Mouse (Mus musculus): Measurements from ENCODE around the gene Igf2bp2. TPM values are rescaled to one million over a fixed set of nuclear protein-coding genes. Genes with fewer than 3 reads are reported as not detected.

The Igf2bp2 gene
- total and polyA plus RNA-seq, 3 experiments = 0.43 to 1.5 (median 0.51) TPM

GRCm38 (mm10) chr16:22150421-22150820 lies 12.7 kb downstream of the Igf2bp2 start:
- H3K79me2 ChIP-seq (replicated peaks; ENCODE audit: control insufficient read depth, extremely low read depth, insufficient read depth, poor library complexity, severe bottlenecking) = no peaks in the 10 kb centered on the region
- H3K27ac ChIP-seq (ENCODE audit: insufficient read depth, low read depth) = no peak overlapping the region
- dilution Hi-C loops (cut with MboI; ENCODE audit: extremely low pct_ligation_motif_present, extremely low pct_unique_long_range_greater_than_20kb, low sequenced_read_pairs) (no loop called here), in situ Hi-C loops (cut with MboI; ENCODE audit: low pct_ligation_motif_present, low pct_unique_long_range_greater_than_20kb, low sequenced_read_pairs) (no loop called here)
- TF ChIP-seq JUN (IDR thresholded peaks at IDR 0.05; ENCODE audit: insufficient read depth, low read depth, low read length) (no peak), NRF1 (IDR thresholded peaks at IDR 0.05; ENCODE audit: low read depth, low read length) (no peak), UBTF (IDR thresholded peaks at IDR 0.05; ENCODE audit: low read depth, low read length) (no peak), EP300 (IDR thresholded peaks at IDR 0.05; ENCODE audit: low read length) (no peak), POLR2AphosphoS2 (IDR thresholded peaks at IDR 0.05; ENCODE audit: low read depth, low read length) (no peak), POLR2A (IDR thresholded peaks at IDR 0.05; ENCODE audit: low read depth, low read length) (no peak), USF1 (IDR thresholded peaks at IDR 0.05; ENCODE audit: low read depth, low read length) (no peak), SMC3 (IDR thresholded peaks at IDR 0.05; ENCODE audit: low read depth, low read length) (no peak), JUND (conservative IDR thresholded peaks at IDR 0.05; ENCODE audit: low read depth, low read length) (no peak), BHLHE40 (IDR thresholded peaks at IDR 0.05; ENCODE audit: low read depth, low read length) (no peak), IRF4 (IDR thresholded peaks at IDR 0.05; ENCODE audit: low read depth, low read length) (no peak), NELFE (IDR thresholded peaks at IDR 0.05; ENCODE audit: low read depth, low read length) (no peak), MEF2A (IDR thresholded peaks at IDR 0.05; ENCODE audit: borderline replicate concordance, low read depth, low read length) (no peak), CHD2 (IDR thresholded peaks at IDR 0.05; ENCODE audit: low read length) (no peak), TBP (conservative IDR thresholded peaks at IDR 0.05; ENCODE audit: low read depth, low read length) (no peak), RAD21 (IDR thresholded peaks at IDR 0.05; ENCODE audit: low read depth, low read length) (no peak)
- H3K27me3 ChIP-seq (replicated peaks) = no peaks in the 10 kb centered on the region
- H3K4me2 ChIP-seq (ENCODE audit: insufficient read depth, low read depth, poor library complexity, severe bottlenecking) = peak overlapping the region; percentile 67
- DNase-seq (ENCODE audit: extremely low read depth) = no peak
- H3K4me1 ChIP-seq (ENCODE audit: control insufficient read depth in 1 of 2, insufficient read depth in 2 of 2) = peaks cover 5 to 12% of the 10 kb centered on the region in 2 experiments
- no peaks in the 10 kb centered on the region for H3K36me3 ChIP-seq (replicated peaks in 1 of 2; ENCODE audit: control insufficient read depth in 1 of 2, insufficient read depth in 1 of 2, low read length in 1 of 2)
- H3K9me3 ChIP-seq (replicated peaks; ENCODE audit: low read length) = no peaks in the 10 kb centered on the region
- no peak overlapping the region for H3K9ac ChIP-seq (ENCODE audit: insufficient read depth, low read depth)
- H3K4me3 ChIP-seq (replicated peaks in 1 of 3; ENCODE audit: low read depth in 2 of 3, low read length in 2 of 3, poor library complexity in 1 of 3) = no peak overlapping the region

- in situ Hi-C loops (cut with MboI; ENCODE audit: low pct_ligation_motif_present, low pct_unique_long_range_greater_than_20kb, low sequenced_read_pairs) = no loop called here
- Histone ChIP-seq H3K36me3 (replicated peaks in 1 of 2; ENCODE audit: control insufficient read depth in 1 of 2, insufficient read depth in 1 of 2, low read length in 1 of 2) (no peaks in the 10 kb centered on the region), H3K4me1 (ENCODE audit: control insufficient read depth in 1 of 2, insufficient read depth in 2 of 2) (peaks cover 5 to 12% of the 10 kb centered on the region in 2 experiments), H3K9me3 (replicated peaks; ENCODE audit: low read length) (no peaks in the 10 kb centered on the region), H3K4me2 (ENCODE audit: insufficient read depth, low read depth, poor library complexity, severe bottlenecking) (peak overlapping the region; percentile 67), H3K4me3 (replicated peaks in 1 of 3; ENCODE audit: low read depth in 2 of 3, low read length in 2 of 3, poor library complexity in 1 of 3) (no peak overlapping the region), H3K27me3 (replicated peaks) (no peaks in the 10 kb centered on the region), H3K9ac (ENCODE audit: insufficient read depth, low read depth) (no peak overlapping the region), H3K79me2 (replicated peaks; ENCODE audit: control insufficient read depth, extremely low read depth, insufficient read depth, poor library complexity, severe bottlenecking) (no peaks in the 10 kb centered on the region), H3K27ac (ENCODE audit: insufficient read depth, low read depth) (no peak overlapping the region)
- TF ChIP-seq HCFC1 (IDR thresholded peaks at IDR 0.05; ENCODE audit: low read depth, low read length) (no peak), CTCF (conservative IDR thresholded peaks at IDR 0.05 in 1 of 2, IDR thresholded peaks at IDR 0.05 in 1 of 2; ENCODE audit: low read depth in 2 of 2, low read length in 2 of 2) (no peak), MYC (IDR thresholded peaks at IDR 0.05; ENCODE audit: low read depth, low read length) (no peak), RAD21 (IDR thresholded peaks at IDR 0.05; ENCODE audit: low read depth, low read length) (no peak), POLR2AphosphoS2 (IDR thresholded peaks at IDR 0.05; ENCODE audit: low read depth, low read length) (no peak), EP300 (IDR thresholded peaks at IDR 0.05; ENCODE audit: low read length) (no peak), MAZ (IDR thresholded peaks at IDR 0.05; ENCODE audit: low read depth, low read length) (no peak), MXI1 (IDR thresholded peaks at IDR 0.05; ENCODE audit: low read depth, low read length) (no peak), POLR2A (IDR thresholded peaks at IDR 0.05; ENCODE audit: low read depth, low read length) (no peak), TBP (conservative IDR thresholded peaks at IDR 0.05; ENCODE audit: low read depth, low read length) (no peak), SMC3 (IDR thresholded peaks at IDR 0.05; ENCODE audit: low read depth, low read length) (no peak), USF2 (conservative IDR thresholded peaks at IDR 0.05; ENCODE audit: low read depth, low read length) (no peak), UBTF (IDR thresholded peaks at IDR 0.05; ENCODE audit: low read depth, low read length) (no peak), RCOR1 (conservative IDR thresholded peaks at IDR 0.05; ENCODE audit: low read depth, low read length) (no peak), NRF1 (IDR thresholded peaks at IDR 0.05; ENCODE audit: low read depth, low read length) (no peak), CHD1 (IDR thresholded peaks at IDR 0.05; ENCODE audit: low read depth, low read length) (no peak), ZNF384 (IDR thresholded peaks at IDR 0.05; ENCODE audit: low read depth, low read length) (no peak), MEF2A (IDR thresholded peaks at IDR 0.05; ENCODE audit: borderline replicate concordance, low read depth, low read length) (no peak), MAFK (IDR thresholded peaks at IDR 0.05; ENCODE audit: insufficient replicate concordance, low read length) (no peak), CHD2 (IDR thresholded peaks at IDR 0.05; ENCODE audit: low read length) (no peak)
- dilution Hi-C loops (cut with MboI; ENCODE audit: extremely low pct_ligation_motif_present, extremely low pct_unique_long_range_greater_than_20kb, low sequenced_read_pairs) = no loop called here
- no peak for DNase-seq (ENCODE audit: extremely low read depth)
Observed at GRCm38 (mm10) chr16:22149659-22150345, 13.3 kb downstream of the Igf2bp2 start.

Measured in CH12.LX (cell line).